Mouse (Mus musculus): ENCODE results near the gene Med29.

The Med29 gene

DNA sequence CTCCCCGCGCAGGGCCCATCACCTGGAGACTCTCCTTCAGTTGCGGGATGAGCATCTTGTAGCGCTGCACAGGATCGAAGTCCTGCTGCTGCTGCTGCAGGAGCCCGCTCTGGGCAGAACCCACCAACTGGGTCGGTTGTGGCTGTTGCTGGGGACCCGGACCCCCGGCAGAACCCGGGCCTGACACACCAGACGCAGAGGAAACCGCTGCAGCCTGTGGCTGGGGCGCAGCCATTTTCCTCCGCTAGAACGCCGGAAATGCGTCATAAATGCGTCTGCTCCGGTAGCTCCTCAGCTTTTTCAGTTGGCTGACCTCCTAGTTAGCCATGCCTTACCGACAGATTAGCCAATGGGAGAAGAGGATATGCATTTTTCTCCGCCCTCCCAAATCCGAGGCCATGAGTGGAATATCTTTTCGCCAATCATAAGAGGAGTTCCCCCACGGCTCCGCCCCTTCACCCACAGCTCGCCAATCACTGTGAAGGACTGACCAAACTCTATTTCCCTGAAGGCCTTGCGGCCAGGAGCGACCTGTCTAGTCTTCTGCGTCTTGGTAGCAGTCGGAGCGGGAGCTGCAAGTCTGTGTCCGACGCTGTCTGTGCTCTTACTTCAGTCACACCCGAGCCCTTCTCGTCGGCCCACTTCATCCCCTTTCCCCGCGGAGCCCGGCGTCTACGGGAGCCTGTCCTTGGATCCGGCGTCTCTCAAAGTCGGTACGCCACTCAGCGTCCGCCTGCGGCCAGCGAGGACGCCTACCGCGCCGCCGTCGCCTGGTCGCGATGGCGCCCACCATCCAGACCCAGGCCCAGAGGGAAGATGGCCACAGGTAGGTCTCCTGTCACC is at the start of gene Med29, which contains the start of gene Paf1:
Gene Med29 (minus strand): TSS at position 280 of the 843 bp plus-strand sequence.
Gene Paf1 (plus strand): TSS at position 523 of the 843 bp plus-strand sequence.
- DNase-seq (ENCODE audit: extremely low spot score), result peak; percentile 94

DNA sequence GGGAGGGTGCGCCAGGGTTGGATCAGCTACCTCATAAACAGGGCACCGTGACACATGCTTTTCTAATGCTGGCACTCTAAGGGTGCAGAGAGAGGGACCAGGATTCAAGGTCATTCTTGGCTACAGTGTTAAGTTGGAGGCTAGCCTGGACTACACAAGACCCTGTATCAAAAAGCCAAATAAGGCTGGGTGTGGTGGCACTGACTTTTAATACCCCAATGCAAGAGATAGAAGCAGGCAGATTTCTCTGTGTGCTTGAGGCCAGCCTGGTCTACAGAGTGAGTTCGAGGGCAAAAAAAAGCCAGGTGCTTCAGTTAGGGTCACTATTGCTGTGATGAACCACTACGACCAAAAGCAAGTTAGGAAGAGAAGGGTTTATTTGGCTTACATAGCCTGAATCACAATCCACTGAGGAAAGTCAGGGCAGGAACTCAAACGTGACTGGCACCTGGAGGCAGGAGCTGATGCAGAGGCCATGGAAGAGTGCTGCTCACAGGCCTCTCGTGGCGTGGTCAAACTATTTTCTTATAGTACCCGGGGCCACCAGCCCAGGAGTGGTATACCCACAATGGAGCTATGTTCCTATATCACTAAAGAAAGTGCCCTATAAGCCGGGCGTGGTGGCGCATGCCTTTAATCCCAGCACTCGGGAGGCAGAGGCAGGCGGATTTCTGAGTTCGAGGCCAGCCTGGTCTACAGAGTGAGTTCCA is 49.4 kb upstream of the Med29 start:
- DNase-seq (ENCODE audit: extremely low spot score), result no peak

DNA sequence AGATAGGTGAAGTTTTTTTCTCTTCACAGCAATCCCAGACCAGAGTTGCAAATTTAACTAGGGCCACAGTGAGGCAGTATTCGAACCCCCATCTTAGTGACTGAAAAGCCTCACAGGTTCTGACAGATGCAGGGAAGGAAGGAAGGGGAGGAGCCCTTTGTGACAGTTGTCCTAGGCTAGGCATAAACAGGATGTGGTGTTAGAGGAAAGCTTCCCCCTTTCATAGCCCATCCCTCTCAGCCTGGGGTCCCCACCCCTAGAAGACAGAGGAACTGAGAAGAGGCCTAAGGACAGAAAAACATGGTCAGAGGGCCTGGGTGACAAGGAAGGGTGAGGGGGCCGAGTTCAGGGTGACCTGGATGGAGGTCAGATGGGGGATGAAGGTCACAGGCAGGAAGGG is 48.2 kb upstream of the Med29 start:
- no peak for DNase-seq (ENCODE audit: extremely low spot score)

DNA sequence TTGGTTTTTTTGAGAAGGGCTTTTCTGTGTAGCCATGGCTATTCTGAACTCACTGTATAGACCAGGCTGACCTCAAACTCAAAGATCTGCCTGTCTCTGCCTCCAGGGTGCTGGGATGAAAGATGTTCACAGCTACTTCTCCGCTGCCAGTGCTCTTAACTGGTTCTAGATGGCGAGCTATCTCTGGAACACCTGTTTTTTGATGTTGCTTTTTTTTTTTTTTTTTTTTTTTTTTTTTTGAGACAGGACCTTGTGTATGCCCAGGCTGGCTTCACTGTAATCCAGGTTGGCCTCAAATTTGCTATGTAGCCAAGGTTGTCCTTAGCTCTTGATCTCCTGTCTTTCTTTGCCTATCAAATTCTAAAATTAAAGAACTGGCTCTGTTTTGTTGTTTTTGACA is 46.3 kb upstream of the Med29 start:
- DNase-seq (ENCODE audit: extremely low spot score), result no peak

DNA sequence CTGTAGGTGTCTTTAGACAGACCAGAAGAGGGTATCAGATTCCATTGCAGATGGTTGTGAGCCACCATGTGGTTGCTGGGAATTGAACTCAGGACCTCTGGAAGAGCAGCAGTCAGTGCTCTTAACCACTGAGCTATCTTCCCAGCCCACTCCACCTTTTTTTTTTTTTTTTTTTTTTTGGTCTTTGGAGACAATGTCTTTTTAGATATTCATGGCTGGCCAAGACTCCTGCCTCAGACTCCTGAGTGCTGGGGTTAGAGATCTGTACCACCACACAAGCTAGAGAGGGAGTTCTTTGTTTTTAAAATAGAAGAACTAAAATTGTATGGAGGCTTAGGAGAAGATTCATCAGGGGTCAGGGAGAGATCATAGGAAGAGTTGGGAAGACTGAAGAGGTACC is 45.5 kb upstream of the Med29 start:
- DNase-seq (ENCODE audit: extremely low spot score), result no peak

DNA sequence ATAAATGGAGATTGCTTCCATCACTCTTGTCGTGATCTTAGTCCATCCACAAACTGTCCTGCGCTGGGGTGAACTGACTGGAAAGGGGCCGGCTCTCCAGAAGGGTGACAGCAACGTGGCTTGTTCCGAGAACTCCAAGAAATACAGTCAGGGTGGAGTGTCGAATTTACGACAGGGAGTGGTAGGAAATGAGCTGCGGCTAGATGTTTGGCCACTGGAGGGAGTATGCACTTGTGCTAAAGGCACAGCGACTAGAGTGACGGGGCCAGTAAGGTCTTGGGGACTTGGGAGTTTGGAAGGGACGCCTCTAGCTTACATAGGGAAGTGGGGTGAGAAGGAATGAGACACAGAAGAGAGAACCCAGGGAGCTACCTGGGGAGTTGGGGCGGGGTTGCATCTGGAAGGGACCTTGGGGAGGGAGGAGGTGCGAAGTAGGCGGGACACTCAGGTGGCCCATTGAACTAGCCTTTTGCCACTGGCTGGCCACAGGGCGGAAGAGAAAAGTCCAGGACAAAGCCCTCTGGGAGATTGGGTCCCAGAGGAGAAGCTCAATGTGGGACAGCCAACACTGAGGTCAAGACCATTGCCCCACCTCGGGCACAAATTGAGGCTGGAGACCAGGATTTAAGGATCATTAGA is 44.5 kb upstream of the Med29 start, which contains the start of gene Gmfg:
Gene Gmfg (plus strand): TSS at position 516 of the 639 bp plus-strand sequence.
- DNase-seq (ENCODE audit: extremely low spot score), result peak; percentile 85

DNA sequence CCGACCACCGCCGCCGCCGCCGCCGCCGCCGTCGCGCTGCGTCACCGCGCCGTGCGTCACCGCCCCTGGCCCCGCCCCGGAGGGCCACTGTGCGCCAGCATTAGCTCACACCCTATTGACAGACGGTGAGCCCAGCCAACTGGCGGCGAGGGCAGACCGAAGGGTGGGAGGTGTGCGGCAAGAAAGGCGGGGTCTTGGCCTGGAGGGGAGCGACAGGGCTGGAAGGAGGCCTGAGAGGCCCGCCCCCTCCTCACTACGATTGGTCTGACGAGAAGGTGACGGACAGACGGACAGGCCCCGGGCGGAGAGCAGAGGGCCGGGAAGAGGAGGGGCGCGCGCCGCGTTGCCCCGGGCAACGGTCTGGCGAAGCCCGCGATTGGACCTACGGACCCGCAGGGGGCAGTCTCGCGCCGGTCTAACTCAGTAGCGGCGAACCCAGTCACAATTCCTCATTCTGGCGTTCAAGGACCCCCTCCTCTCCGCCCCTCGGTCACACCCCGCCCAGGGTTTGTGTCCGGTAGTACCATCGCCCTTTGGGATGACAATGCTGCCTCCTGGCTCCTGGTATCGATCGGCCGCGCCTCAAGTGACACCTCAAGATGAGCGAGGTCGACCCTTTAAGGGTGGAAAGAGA is 43.9 kb upstream of the Med29 start:
- DNase-seq (ENCODE audit: extremely low spot score), result peak; percentile 100

DNA sequence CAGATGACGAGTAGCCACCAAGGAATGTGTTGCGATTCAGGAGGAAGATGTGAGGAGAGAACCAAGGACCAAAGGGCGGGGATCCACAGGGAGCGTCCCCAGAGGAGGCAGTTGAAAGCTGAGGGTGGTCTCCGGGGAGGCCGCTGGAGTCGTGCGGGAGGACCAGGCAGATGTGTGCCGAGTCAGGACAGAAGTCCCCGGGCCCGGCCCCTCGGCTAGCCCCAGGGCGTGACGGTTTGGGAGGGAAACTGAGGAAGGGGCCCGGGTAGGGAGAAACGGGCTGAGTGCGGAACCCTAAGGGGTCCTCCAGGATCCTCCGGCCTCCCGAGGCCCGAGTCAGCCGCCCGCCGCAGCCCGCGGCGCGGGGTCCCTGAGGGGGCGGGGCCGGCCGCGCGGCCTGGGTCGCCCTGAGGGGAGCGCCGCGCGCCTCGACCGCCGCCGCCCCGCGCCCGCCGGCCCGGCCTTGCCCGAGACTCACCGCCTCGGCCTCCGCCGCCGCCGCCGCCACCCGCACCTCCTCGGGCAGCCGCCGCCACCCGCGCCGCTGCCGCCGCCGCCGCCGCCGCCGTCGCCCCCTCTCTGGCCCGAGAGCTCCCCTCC is 43.3 kb upstream of the Med29 start:
- DNase-seq (ENCODE audit: extremely low spot score), result peak; percentile 43

DNA sequence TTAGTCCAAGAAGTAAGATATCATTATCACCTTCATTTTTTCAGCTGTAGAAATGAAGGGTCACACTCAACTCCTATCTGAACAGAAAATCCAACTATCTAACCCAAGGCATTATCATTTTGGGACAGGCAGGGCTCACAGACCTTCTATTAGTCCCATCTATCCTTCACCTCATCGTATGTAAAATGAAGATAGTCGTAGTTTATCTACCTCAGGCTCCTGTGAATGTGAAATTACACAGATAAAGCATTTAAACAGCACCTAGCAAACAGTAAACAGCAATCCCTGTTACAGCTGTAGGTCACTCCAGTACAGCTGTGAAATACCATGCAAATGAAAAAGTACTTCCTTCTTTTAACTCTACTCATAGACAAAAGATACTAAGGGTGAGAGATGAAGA is 39.7 kb upstream of the Med29 start:
- no peak for DNase-seq (ENCODE audit: extremely low spot score)

DNA sequence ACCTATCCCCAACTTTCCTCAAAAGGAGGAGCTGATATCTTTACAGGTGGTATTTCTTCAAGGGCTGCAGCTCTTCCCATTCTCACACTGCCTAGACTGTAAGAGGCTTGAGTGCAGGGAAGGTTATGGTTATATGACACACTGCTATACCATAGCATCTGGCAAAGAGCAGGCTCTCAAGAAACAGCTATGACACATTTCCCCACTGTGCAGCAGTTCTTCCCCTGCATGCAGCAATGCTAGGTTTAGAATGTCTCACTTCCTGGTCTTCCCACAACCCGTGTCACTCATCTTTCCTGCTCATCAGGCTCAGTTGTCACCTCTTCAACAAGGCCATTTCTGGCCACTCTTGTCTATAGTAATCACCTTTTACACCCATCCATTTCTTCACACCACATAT is 38.0 kb upstream of the Med29 start:
- no peak for DNase-seq (ENCODE audit: extremely low spot score)

DNA sequence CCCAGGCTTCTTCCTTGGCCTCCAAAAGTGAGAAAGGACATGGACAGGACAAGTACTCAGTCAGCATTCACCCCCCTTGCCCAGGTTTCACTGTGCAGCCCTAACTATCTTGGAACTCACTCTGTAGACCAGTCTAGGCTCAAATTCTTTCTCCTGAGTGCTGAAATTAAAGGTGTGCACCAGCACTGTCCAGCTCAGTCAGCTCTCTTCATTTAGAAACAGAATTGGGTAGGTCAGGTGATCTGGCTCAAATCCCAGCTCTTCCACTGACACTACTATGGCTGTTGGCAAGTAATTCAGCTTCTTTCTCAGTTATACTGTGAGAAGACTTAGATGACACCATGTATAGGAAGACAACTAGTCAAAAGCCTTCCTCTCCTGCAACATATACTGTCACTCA is 35.2 kb upstream of the Med29 start:
- DNase-seq (ENCODE audit: extremely low spot score), result no peak

DNA sequence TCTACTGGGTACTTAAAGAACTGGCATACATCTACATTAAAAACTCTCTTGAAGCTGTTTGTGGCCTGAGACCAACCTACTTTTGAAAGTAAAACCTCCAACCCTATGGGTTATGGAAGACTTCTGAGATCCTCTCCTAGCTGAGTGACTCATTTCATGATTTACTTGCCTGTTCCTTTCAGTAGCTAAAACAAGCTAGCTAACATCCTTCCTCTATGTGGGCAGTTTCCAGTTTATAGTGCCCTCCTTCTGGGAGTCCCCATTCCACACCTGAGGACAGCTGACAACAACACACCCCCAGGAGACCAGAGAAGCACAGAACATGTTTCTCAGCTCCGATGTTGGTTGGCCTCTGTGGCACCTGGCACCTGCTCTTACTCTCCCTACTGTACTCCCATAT is 30.5 kb upstream of the Med29 start:
- no peak for DNase-seq (ENCODE audit: extremely low spot score)

DNA sequence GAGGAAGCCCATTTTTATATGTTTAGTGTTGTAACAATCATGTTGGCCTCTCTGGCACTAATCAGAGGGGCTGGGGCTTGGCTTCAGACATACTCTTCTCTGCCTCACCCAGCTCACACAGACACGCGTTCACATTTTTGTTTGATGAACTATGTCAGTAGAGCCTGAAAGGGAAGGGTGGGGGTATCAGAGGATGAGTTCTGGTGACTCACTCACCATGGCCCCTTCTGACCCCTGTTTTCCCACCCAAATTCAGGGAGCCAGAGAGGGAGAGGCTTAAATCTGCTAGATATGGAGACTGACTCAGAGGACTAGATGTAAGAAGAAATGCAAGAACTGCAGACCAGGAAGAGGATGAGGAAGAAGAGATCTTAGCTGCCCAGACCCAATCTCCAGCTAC is 26.9 kb upstream of the Med29 start:
- no peak for DNase-seq (ENCODE audit: extremely low spot score)

DNA sequence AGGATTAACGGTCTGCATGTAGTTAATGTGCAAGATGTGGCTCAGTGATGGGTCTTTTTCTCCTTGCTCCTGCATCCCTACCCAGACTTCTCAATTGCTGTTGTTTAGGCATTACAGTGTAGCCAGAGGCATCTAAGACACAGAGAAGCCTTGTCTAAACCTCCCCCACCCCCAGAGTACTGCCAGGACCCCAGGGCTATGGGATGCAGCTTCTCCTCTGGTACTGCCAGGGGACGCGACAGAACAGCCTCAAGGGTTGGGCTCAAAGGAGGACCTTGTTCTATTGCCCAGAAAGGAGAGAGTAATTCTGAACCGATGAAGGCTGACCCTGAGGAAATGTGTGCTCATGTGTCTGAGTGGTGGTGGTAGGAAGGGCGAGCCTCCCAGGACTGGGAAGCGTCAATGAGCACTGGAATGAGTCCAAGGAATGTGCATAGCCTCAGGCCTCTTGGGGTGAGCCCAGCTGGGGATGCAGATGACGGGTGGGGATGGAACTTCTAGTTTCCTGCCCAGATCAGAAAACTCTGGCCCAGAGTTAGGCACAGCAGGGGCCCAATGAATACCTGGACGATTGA is 25.7 kb upstream of the Med29 start:
- DNase-seq (ENCODE audit: extremely low spot score), result no peak

DNA sequence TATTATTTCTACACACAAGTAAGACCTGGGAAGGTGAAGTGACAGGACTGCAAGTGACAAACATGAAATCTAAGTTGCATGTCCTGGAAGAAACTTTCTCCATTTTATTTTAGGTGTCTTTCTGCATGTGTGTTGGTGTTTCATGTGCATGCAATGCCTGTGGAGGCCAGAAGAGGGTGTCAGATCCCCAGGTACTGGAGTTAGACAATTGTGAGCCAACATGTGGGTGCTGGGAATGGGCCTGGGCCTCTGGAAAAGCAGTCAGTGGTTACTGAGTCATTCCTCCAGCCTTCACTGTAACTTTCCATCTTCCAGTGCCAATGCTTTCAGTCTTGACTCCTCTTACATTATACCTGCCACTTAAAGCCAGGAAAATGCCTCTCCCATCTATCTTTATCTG is 24.9 kb upstream of the Med29 start:
- DNase-seq (ENCODE audit: extremely low spot score), result no peak

DNA sequence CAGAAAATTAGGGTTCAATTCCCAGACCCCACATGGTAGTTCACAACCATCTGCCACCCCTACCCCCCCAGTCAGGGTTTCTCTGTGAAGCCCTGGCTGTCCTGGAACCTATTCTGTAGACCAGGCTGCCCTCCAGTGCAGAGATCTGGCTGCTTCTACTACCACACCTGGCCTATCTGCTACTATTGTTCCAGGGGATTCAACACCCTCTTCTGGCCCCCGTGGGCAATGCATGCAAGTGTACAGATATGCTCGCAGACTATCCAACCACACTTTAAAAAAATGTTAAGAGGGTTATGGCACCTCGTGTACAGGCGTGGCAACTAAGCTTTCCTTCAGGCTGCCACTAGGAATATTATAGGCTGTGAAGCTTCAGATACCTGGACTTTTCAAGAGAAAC is 20.3 kb upstream of the Med29 start:
- no peak for DNase-seq (ENCODE audit: extremely low spot score)

DNA sequence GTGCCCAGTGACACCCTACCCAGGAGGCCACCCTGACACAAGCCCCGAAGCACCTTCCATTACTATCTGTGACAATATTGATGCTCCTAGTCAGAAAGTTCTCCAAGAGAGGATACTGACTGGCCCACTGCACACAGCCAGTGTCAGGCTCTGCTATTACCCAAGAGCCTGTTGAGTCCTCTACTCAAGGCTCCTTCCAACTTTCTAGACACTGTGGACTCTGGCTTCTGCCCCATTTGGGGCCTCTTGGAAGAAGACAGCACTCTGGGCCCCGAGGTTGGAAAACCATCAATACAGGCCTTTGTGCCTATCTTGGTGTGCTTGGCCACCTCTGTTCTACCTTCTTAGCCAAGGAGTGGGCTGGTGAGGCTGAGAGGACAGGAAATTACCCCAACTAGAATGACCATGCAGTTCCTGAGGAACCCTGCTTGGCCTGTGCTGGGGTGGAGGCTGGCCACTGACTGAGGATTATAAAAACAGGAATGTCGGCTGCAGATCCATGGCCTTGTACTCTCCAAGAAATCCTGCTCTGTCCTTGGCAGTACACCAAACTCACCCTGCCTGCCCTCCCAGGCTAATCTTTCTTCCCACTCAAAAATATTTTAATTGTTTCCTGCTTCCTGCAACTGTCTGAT is 18.4 kb upstream of the Med29 start:
- no peak for DNase-seq (ENCODE audit: extremely low spot score)

DNA sequence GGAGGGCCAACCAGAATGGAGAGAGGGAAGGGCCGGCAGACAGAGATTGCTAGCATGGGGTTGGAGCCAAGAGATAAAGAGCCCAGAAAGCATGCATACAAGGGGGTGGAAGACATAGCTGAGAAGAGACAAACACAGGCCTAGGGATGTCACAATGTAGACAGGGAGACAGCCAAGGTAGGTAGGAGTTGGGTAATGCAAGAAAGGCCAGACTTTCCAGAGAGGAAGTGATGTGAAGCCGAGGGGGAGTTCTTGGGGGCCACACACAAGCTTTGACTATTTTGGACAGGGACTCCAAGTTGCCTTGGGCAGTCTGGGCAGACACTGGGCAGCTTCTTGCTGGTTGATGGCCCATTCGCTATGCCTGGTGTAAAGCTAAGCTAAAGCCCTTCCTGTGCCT is 9.4 kb upstream of the Med29 start:
- no peak for DNase-seq (ENCODE audit: extremely low spot score)

DNA sequence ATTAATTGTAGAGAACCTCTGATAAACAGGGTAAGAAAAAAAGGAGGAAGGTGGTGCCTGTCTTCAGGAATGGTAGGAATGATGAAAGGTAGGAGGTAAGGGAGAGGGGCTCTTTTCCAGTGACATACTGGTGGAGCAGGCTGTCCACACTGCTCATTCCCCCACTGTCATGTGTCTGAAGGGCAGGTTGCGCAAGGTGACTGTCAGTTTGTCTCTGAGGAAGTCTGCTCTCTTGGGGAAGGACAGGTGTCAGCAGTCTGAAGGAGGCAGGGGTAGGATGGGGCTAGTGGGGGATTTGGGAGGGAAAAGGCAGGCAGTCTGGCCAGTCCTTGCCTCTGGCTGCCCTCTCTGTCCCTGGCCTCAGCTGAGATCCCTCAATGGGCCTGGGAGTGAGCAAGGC is 8.5 kb upstream of the Med29 start:
- DNase-seq (ENCODE audit: extremely low spot score), result no peak

DNA sequence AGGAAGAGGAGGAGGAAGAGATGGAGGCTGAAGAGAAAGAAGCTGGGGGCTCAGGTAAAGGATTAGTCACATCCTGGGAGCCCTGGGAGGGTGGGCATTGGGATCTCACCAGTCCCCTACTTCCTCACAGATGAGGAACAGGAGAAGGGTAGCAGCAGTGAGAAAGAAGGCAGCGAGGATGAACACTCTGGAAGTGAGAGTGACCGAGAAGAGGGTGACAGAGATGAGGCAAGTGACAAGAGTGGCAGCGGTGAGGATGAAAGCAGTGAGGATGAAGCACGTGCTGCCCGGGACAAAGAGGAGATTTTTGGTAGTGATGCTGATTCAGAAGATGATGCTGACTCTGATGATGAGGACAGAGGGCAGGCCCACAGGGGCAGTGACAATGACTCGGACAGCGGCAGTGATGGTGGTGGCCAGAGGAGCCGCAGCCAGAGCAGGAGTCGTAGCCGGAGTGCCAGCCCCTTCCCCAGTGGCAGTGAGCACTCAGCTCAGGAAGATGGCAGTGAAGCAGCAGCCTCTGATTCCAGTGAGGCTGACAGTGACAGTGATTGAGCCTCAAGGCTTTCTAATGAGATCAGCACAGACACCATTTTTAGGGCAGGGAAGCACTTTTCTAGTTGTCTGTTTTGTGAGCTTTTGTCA is 6.3 kb upstream of the Med29 start:
- no peak for DNase-seq (ENCODE audit: extremely low spot score)

All from embryo, embryonic 9.5 days (tissue).